Mouse (Mus musculus) adrenal gland, adult 18-20 months (tissue): ENCODE measurements at regions not wholly inside any gene's neighbourhood (a gene's known extent, or its start where the extent isn't known, plus 50 kb on each side); places are given as distances from the start of the nearest gene placed in this dataset.

Source experiments
- DNase-seq, 2 experiments: peaks; one replicate each; pipeline ENCODE4 v3.0.0; 2021 to 2022; ENCODE audit warnings: low spot score in 2 of 2
- microRNA-seq, 2 experiments: library from miRNA; unstranded; fragments of <30 nt; microRNA quantifications; one replicate each; pipeline ENCODE4 v1.2.0; 2021; ENCODE audit warnings: borderline number of aligned reads in 2 of 2

DNA sequence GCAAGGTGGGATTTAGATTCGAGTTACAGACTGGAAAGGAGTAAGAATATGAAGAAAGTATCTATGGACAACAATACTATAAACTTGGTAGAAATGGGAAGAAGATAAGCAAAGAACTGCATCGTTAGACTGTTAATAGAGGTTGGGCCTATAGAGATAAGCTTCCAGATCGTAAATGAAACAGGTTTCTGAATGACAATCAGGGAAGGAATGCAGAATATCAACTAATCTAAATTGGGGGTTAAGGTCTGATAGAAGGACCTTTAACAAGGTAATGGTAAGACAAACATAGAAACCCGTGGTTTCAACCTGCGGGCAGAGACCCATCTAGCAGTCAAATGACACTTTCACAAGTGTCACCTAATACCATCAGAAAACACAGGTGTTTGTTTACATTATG lies 201.5 kb downstream of the Snx13 start:
- DNase-seq, result no peak

DNA sequence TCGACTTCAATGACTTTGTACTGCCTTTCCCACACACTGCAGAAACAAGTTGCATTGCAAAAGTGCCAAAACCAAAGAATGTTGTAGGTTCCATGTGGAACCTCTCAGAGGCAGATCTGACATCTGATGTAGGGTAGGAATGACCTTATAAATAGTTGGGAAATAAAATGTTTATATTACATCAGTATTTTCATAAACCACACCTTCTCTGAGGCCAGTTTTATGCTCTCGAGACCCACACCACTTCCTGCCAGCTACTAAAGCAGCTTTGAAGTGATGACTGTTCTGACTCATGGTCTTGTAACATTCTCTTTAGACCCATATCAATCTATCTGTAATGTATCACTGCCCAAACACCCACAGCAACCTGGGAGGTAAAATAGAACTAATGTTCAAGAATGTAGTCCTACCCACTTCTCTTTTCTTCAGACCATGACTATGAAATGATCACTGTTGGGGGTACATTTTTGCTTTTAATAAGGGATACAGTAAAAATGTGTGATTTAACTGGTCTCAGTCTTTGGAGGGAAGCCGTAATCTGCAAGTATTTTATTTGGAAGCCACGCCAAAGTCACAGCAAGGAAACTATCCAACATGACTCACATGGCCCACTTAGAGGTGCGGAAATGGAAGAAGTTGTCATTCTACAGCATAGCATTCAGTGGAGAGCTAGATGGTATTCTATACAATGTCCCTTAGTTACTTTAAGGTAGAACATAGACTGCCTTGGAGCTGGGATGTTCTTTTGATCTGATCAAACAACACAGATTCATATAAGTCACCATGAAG lies 199.4 kb downstream of the Snx13 start:
- no peak for DNase-seq

DNA sequence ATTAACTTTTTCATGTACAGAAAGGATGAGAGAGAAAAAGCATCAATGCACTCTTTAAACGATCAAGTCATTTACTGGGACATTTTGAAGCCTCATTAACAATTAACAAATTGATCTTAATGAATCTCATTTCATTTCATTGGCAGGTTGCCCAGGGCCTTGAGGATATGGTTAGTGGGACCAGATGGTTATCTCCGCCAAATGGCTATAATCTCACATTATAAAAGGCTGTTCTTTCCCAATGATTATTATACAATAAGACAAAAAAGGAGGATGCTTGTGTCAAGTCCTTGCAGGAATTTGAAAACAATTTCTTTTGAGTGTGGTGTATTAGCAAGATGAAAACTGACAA lies 185.3 kb downstream of the Snx13 start:
- DNase-seq, result no peak

- DNase-seq, result no peak
Observed at GRCm38 (mm10) chr12:35231414-35232321, 184.7 kb downstream of the Snx13 start.

- DNase-seq, result no peak
Observed at GRCm38 (mm10) chr12:35220429-35220828, 173.4 kb downstream of the Snx13 start.

- DNase-seq, result no peak
Observed at GRCm38 (mm10) chr12:35220002-35220401, 173.0 kb downstream of the Snx13 start.

GRCm38 (mm10) chr12:35216725-35217124 lies 169.7 kb downstream of the Snx13 start:
- no peak for DNase-seq

- no peak for DNase-seq
Observed at GRCm38 (mm10) chr12:35209399-35209798, 162.4 kb downstream of the Snx13 start.

GRCm38 (mm10) chr12:35207605-35208004 lies 160.6 kb downstream of the Snx13 start:
- no peak for DNase-seq

DNA sequence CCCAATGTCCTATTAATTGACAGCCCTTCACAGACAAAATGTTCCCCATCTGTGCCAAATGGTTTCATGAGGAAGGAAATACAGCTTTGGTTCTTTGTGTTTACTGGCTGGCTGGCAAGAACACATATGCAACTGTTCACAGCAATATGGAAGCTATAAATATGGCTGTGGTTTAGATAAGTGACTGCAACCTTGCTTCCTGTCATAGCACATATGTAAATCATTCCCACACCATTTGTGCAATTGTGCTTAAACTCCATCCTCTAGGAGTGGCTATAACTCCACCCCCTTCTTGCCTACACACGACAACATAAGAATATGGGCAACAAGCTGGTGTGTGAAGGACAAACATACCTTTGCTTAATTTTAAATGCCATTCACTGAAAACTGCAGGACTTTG lies 156.4 kb downstream of the Snx13 start:
- no peak for DNase-seq

DNA sequence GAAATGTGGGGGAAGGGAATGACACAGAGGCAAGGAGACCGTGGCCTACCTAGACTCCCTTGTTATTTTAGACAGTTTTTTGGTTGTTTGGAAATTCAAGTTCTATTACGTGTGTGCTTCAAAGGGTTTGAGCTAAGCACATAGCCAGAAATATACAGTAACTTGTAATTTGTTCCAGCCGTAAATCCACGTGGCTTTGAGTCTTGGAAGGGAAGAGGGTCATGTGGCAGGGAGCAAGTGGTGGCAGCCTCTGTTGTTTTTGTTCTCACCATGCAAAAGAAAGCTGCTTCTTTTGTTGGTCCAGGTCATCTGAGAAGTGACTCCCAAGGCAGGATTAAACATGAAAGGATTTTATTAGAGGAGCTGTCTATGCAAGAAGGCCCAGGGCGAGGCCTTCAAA lies 153.1 kb downstream of the Snx13 start:
- DNase-seq, result no peak

Small RNA genes lying in the stretch of these regions (microRNA-seq; reads per million reads assigned to microRNA genes)
- 0 reads per million in 2 experiments for gene Gm44396
